Mouse (Mus musculus) midbrain, embryonic 15.5 days (tissue): Measurements from ENCODE around the gene B4galnt2. TPM values are rescaled to one million over a fixed set of nuclear protein-coding genes. Genes with fewer than 3 reads are reported as not detected.

Source experiments
- ATAC-seq: fragments of 200-750 bp; cut with Nextera tagmentation; replicated peaks from 2 replicates; pipeline ENCODE4 v1.8.0; 2017; ENCODE audit warnings: moderate TSS enrichment
- H3K27ac ChIP-seq: fragments of 300-500 bp; sonication (generic); 2 replicates; pipeline ENCODE4 v1.5.1; 2015; ENCODE audit warnings: mild to moderate bottlenecking, inconsistent platforms
- H3K27me3 ChIP-seq: fragments of 300-500 bp; sonication (generic); replicated peaks from 2 replicates; pipeline ENCODE4 v1.6.1; 2015; ENCODE audit warnings: inconsistent platforms
- H3K36me3 ChIP-seq: fragments of 300-500 bp; sonication (generic); replicated peaks from 2 replicates; pipeline ENCODE4 v1.6.1; 2015; ENCODE audit warnings: inconsistent platforms
- H3K4me1 ChIP-seq: fragments of 300-500 bp; sonication (generic); 2 replicates; pipeline ENCODE4 v1.6.1; 2015; ENCODE audit warnings: inconsistent platforms
- H3K4me2 ChIP-seq: fragments of 300-500 bp; sonication (generic); 2 replicates; pipeline ENCODE4 v1.6.1; 2015; ENCODE audit warnings: inconsistent platforms, mild to moderate bottlenecking, moderate library complexity
- H3K4me3 ChIP-seq: fragments of 300-500 bp; sonication (generic); 2 replicates; pipeline ENCODE4 v1.5.1; 2015; ENCODE audit warnings: mild to moderate bottlenecking, inconsistent platforms
- H3K9ac ChIP-seq: fragments of 300-500 bp; sonication (generic); 2 replicates; pipeline ENCODE4 v1.6.1; 2015; ENCODE audit warnings: mild to moderate bottlenecking, inconsistent platforms
- H3K9me3 ChIP-seq: fragments of 300-500 bp; sonication (generic); 2 replicates; pipeline ENCODE4 v1.6.1; 2016; ENCODE audit warnings: inconsistent platforms
- WGBS: fragments of 180-500 bp; shearing (Covaris S2); methylation state at CpG from one replicate; pipeline ENCODE4 v1.1.7; 2015; ENCODE audit warnings: mixed read lengths; 5-methylcytosine and 5-hydroxymethylcytosine counted together
- polyA plus RNA-seq: library from polyadenylated mRNA; unstranded; fragments of >200 nt; fragmentation: Nextera tagmentation; extraction: Ambion mirVana; gene quantifications from 2 replicates; pipeline ENCODE4 v1.2.1, GENCODE M21; 2015

B4galnt2 gene
- polyA plus RNA-seq, 1 experiment from 2014 or later, result not detected

GRCm38 (mm10) chr11:95876296-95876695 is 38.4 kb downstream of the B4galnt2 start:
- no peak overlapping the region for H3K27ac ChIP-seq
- H3K9ac ChIP-seq, result no peak overlapping the region
- H3K4me2 ChIP-seq, result peak overlapping the region; percentile 24; the same call in 1 of the 2 replicates
- no peak for ATAC-seq
- no peaks in the 10 kb centered on the region for H3K9me3 ChIP-seq
- no peaks in the 10 kb centered on the region for H3K27me3 ChIP-seq
- H3K36me3 ChIP-seq, result no peaks in the 10 kb centered on the region
- H3K4me1 ChIP-seq, result no peaks in the 10 kb centered on the region
- 18% methylated on average over 7 of the region's 7 CpGs for WGBS
- H3K4me3 ChIP-seq, result no peak overlapping the region

GRCm38 (mm10) chr11:95875804-95876203 is 38.9 kb downstream of the B4galnt2 start:
- ATAC-seq, result no peak
- no peak overlapping the region for H3K4me3 ChIP-seq

DNA sequence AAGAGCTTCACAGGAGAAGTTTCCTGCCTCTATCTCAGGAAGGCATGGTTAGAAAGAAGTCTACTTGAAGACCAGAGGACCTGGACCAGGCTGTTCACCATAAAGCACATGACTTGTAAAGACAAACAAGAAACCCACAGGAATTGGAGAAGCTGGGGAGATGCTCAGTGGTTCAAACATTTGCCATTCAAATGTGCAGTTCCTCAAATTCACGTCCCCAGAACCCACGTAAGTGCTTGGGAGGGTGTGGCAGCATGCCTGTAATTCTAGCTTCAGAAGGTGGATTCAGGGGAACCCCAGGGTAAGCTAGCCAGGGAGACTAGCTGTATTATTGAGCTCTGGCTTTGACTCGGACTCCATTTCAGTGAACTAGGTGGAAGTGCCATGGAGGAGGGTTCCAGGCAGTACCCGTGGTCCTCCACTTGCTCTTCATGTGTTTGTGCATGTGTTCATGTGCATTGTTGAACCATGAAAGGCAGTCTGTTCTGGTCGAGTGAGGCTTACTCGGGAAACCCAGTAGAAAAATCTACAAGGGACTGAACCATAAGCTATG is 44.7 kb downstream of the B4galnt2 start:
- Histone ChIP-seq H3K27ac (no peak overlapping the region), H3K4me2 (no peak overlapping the region), H3K9ac (no peak overlapping the region), H3K4me1 (no peaks in the 10 kb centered on the region), H3K27me3 (no peaks in the 10 kb centered on the region), H3K9me3 (no peaks in the 10 kb centered on the region), H3K36me3 (no peaks in the 10 kb centered on the region), H3K4me3 (no peak overlapping the region)
- 79% methylated on average over 6 of the region's 6 CpGs for WGBS
- ATAC-seq, result no peak

More at GRCm38 (mm10) chr11:95875804-95876203, 38.9 kb downstream of the B4galnt2 start:
- no peak overlapping the region for H3K27ac ChIP-seq
- H3K27me3 ChIP-seq, result no peaks in the 10 kb centered on the region
- no peaks in the 10 kb centered on the region for H3K4me1 ChIP-seq
- H3K9me3 ChIP-seq, result no peaks in the 10 kb centered on the region
- 24% methylated on average over 9 of the region's 9 CpGs for WGBS
- H3K36me3 ChIP-seq, result no peaks in the 10 kb centered on the region
- peak overlapping the region; percentile 24; the same call in 1 of the 2 replicates for H3K4me2 ChIP-seq
- H3K9ac ChIP-seq, result no peak overlapping the region

DNA sequence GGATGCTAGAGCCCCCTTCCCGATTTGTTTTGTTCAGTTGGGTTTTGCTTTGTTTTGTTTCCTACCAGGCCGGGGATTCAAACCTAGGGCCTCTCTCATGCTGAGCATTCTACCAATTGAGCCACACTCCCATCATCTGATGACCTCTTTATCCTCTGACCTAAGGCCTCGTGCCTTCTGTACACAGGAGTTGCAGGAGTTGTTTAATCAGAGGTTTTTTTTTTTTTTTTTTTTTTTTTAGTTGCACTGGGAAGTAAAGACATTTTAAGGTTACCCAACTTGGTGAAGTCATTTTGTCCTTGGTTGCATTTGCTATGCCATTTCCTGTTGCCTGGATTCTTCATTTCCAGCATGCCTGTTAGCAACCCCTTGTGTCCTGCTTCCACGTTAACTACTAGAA is 45.2 kb downstream of the B4galnt2 start:
- Histone ChIP-seq H3K36me3 (no peaks in the 10 kb centered on the region), H3K9ac (no peak overlapping the region), H3K4me1 (no peaks in the 10 kb centered on the region), H3K27me3 (no peaks in the 10 kb centered on the region), H3K27ac (no peak overlapping the region), H3K4me2 (no peak overlapping the region), H3K4me3 (no peak overlapping the region), H3K9me3 (no peaks in the 10 kb centered on the region)
- 74% methylated on average over 4 of the region's 4 CpGs for WGBS
- no peak for ATAC-seq

DNA sequence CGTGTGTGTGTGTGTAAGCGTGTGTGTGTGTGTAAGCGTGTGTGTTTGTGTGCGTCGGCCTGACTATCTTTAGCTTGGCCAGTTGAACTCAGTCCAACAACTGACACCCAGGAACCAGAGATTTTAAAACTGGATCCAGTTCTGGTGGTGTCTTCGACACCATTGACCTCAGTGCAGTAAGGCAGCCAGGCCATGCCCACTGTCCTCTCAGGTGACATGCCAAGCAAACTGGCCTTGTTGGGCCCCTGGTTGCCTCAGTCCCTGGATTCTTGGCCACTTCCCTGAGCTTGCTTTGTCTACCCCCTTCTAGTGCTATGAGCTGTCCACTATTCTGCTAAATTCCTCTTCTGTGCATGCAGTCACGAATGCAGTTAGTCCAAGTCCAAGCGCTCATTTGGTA is 53.3 kb downstream of the B4galnt2 start:
- Histone ChIP-seq H3K36me3 (no peaks in the 10 kb centered on the region), H3K4me1 (peaks cover 18% of the 10 kb centered on the region), H3K4me3 (no peak overlapping the region), H3K9ac (no peak overlapping the region), H3K27ac (no peak overlapping the region), H3K4me2 (no peak overlapping the region), H3K9me3 (no peaks in the 10 kb centered on the region), H3K27me3 (no peaks in the 10 kb centered on the region)
- no peak for ATAC-seq
- WGBS, result 94% methylated on average over 8 of the region's 8 CpGs

DNA sequence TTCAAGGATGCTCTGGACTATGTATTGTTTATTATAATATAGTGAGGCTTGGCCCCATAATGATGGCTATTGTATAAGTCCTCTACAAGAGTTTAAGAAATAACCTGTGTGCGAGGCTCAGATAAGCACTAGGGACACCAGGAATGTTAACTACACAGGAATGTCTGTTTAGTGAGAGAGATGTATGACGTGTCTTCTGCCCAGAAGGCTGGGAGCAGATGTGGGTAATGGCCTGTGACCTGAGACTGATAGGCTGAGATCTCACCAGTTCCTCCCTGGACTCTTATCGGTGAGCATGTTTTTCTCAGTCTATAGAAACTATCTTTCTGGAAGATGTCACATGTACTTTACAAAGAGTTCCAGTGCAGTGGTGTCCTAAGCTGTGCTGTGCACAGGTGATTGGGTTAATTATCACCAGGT is 54.6 kb downstream of the B4galnt2 start:
- Histone ChIP-seq H3K36me3 (no peaks in the 10 kb centered on the region), H3K27ac (no peak overlapping the region), H3K9me3 (no peaks in the 10 kb centered on the region), H3K4me1 (peaks cover 18% of the 10 kb centered on the region), H3K4me2 (peak overlapping the region; percentile 78), H3K9ac (peak overlapping the region; percentile 53; the same call in 1 of the 2 replicates), H3K27me3 (no peaks in the 10 kb centered on the region), H3K4me3 (peak overlapping the region; percentile 82)
- 46% methylated on average over 3 of the region's 3 CpGs for WGBS
- no peak for ATAC-seq

- peaks cover 18% of the 10 kb centered on the region for H3K4me1 ChIP-seq
- H3K9me3 ChIP-seq, result no peaks in the 10 kb centered on the region
- H3K9ac ChIP-seq, result peak overlapping the region; percentile 53
- H3K27me3 ChIP-seq, result no peaks in the 10 kb centered on the region
- peak overlapping the region; percentile 78 for H3K4me2 ChIP-seq
- peak overlapping the region; percentile 82 for H3K4me3 ChIP-seq
- H3K36me3 ChIP-seq, result no peaks in the 10 kb centered on the region
- peak overlapping the region; percentile 87 for H3K27ac ChIP-seq
- WGBS, result 0% methylated on average over 35 of the region's 35 CpGs
- ATAC-seq, result peak; percentile 81
Observed at GRCm38 (mm10) chr11:95859468-95859855, 55.2 kb downstream of the B4galnt2 start.

DNA sequence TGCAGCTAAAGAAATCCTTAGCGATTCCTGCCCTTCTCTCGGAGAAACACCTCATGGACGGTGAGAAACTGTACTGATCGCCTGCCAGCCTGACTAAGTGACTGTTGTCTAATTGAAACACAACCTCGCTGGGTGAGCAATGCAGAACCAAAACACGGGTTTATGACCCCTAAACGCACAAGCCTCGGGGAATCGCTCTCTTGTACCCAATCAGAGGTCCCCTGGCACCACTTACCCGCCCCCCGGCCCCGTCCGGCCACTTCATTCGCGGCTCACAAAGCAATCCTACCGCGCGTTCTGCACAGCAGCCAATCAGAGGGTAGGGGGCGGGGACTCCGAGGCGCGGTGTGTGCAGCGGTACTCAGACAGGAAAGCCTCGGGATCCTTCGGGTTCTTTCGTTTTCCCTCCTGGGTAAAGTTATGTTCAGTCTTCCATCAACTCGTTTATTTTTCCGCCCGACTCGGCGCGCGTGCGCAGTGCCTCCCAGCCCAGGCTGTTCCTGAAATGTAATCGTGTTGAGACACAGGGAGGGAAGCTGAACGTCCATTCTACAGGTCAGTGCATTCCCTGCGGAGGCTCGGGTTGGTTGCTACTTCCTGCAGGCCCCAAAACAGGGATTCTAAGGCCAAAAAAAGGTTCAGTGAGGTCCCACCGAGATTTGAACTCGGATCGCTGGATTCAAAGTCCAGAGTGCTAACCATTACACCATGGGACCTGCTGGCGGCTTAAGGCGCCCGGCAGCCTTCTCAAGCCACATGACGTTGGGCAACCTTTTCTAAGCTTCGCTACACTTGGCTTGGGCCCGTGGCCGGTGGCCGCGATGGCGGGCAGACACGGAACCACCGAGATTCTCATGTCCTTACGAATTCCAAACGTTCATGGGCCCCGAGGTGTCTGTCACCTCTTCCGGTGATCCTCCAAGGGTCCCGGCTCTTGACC is 55.9 kb downstream of the B4galnt2 start:
- Histone ChIP-seq H3K9ac (peak overlapping the region; percentile 58), H3K4me3 (peak overlapping the region; percentile 82), H3K36me3 (no peaks in the 10 kb centered on the region), H3K27me3 (no peaks in the 10 kb centered on the region), H3K4me2 (peak overlapping the region; percentile 78), H3K9me3 (no peaks in the 10 kb centered on the region), H3K27ac (peak overlapping the region; percentile 87), H3K4me1 (peaks cover 18% of the 10 kb centered on the region)
- WGBS, result under 1% methylated on average over 58 of the region's 58 CpGs
- ATAC-seq, result peak; percentile 99

- peak overlapping the region; percentile 78 for H3K4me2 ChIP-seq
- no peaks in the 10 kb centered on the region for H3K9me3 ChIP-seq
- WGBS, result 15% methylated on average over 21 of the region's 21 CpGs
- peaks cover 18% of the 10 kb centered on the region for H3K4me1 ChIP-seq
- peak overlapping the region; percentile 58 for H3K9ac ChIP-seq
- H3K27me3 ChIP-seq, result no peaks in the 10 kb centered on the region
- peak; percentile 7; the same call in 1 of the 2 replicates for ATAC-seq
- H3K4me3 ChIP-seq, result peak overlapping the region; percentile 82
- H3K36me3 ChIP-seq, result no peaks in the 10 kb centered on the region
- peak overlapping the region; percentile 87 for H3K27ac ChIP-seq
Observed at GRCm38 (mm10) chr11:95857716-95858527, 56.8 kb downstream of the B4galnt2 start.

GRCm38 (mm10) chr11:95857306-95857705 is 57.4 kb downstream of the B4galnt2 start:
- no peak for ATAC-seq
- peak overlapping the region; percentile 78 for H3K4me2 ChIP-seq
- H3K27ac ChIP-seq, result peak overlapping the region; percentile 87; the same call in 1 of the 2 replicates
- H3K4me1 ChIP-seq, result peaks cover 18% of the 10 kb centered on the region
- H3K36me3 ChIP-seq, result no peaks in the 10 kb centered on the region
- peaks cover 2% of the 10 kb centered on the region for H3K27me3 ChIP-seq
- H3K9ac ChIP-seq, result peak overlapping the region; percentile 20; the same call in 1 of the 2 replicates
- H3K4me3 ChIP-seq, result peak overlapping the region; percentile 82
- H3K9me3 ChIP-seq, result no peaks in the 10 kb centered on the region
- 84% methylated on average over 4 of the region's 4 CpGs for WGBS

GRCm38 (mm10) chr11:95853684-95854083 is 61.0 kb downstream of the B4galnt2 start:
- no peak overlapping the region for H3K9ac ChIP-seq
- peaks cover 4% of the 10 kb centered on the region for H3K27me3 ChIP-seq
- no peak overlapping the region for H3K4me2 ChIP-seq
- H3K36me3 ChIP-seq, result no peaks in the 10 kb centered on the region
- H3K9me3 ChIP-seq, result no peaks in the 10 kb centered on the region
- no peak overlapping the region for H3K4me3 ChIP-seq
- H3K4me1 ChIP-seq, result peaks cover 10% of the 10 kb centered on the region
- ATAC-seq, result no peak
- WGBS, result 57% methylated on average over 5 of the region's 5 CpGs
- H3K27ac ChIP-seq, result no peak overlapping the region

GRCm38 (mm10) chr11:95850898-95851297 is 63.8 kb downstream of the B4galnt2 start:
- Histone ChIP-seq H3K4me2 (no peak overlapping the region), H3K36me3 (no peaks in the 10 kb centered on the region), H3K27me3 (peaks cover 4% of the 10 kb centered on the region), H3K4me3 (no peak overlapping the region), H3K9ac (no peak overlapping the region), H3K27ac (no peak overlapping the region), H3K9me3 (no peaks in the 10 kb centered on the region), H3K4me1 (no peaks in the 10 kb centered on the region)
- WGBS, result 79% methylated on average over 2 of the region's 2 CpGs
- no peak for ATAC-seq
